Comparison of ENCODE assay signal across 8 mouse cellular contexts in genomic region chr5:123508921-123509320, GRCm38 (mm10). TPM values are rescaled to one million over a fixed set of nuclear protein-coding genes. Genes with fewer than 3 reads are reported as not detected.
DNase-seq lines count a peak whose midpoint lies in the region; ATAC-seq lines count a peak whose summit lies in the region.

No protein-coding gene starts in this region.

- peaks cover 52% of the 10 kb centered on the region for H3K27me3 ChIP-seq in kidney, embryonic 15.5 days

- peak overlapping the region; percentile 41; the same call in 1 of the 2 replicates for H3K9ac ChIP-seq in kidney, embryonic 15.5 days

- peak overlapping the region; percentile 92 for H3K4me2 ChIP-seq in kidney, embryonic 15.5 days

- H3K36me3 ChIP-seq in kidney, embryonic 15.5 days, result peaks cover 13% of the 10 kb centered on the region; the same call in 1 of the 2 replicates

- DNase-seq in kidney, postnatal 14 days, result no peak
- DNase-seq in embryo, embryonic 10.5 days (ENCODE audit: low spot score), result peak; percentile 39
- peak; percentile 38 for DNase-seq in induced T-regulatory cell, adult 2 months (ENCODE audit: low read depth)
- peak; percentile 26 for DNase-seq in naive thymus-derived CD4-positive, alpha-beta T cell, adult 2 months (ENCODE audit: low read depth)
- no peak for DNase-seq in urinary bladder, postnatal 36 days (ENCODE audit: low spot score in 2 of 2)
- DNase-seq in cerebellum, postnatal 4 days (ENCODE audit: low spot score in 2 of 2), result no peak
- DNase-seq in spleen, postnatal 10 days (ENCODE audit: low spot score in 2 of 2), result no peak

- peaks cover 14% of the 10 kb centered on the region for H3K4me1 ChIP-seq in kidney, embryonic 15.5 days

- peak overlapping the region; percentile 67 for H3K4me3 ChIP-seq in kidney, embryonic 15.5 days (replicated peaks)

- ATAC-seq in kidney, embryonic 15.5 days (replicated peaks; ENCODE audit: low FRiP score), result no peak

- no peaks in the 10 kb centered on the region for H3K9me3 ChIP-seq in kidney, embryonic 15.5 days (replicated peaks)

- WGBS in kidney, embryonic 15.5 days, result 8% methylated on average over 12 of the region's 12 CpGs

- H3K27ac ChIP-seq in kidney, embryonic 15.5 days, result no peak overlapping the region

RNA-seq across cellular contexts. Expression of gene B3gnt4, which starts 1.3 kb away (rescaled TPM):
- polyA plus RNA-seq in kidney, embryonic 15.5 days (2015; fragmentation: Nextera tagmentation; extraction: Ambion mirVana), result 0.22 TPM in 1 of 2 replicates, not detected in the other

RNA-seq across cellular contexts. Expression of gene Diablo, which starts 15.1 kb away (rescaled TPM):
- polyA plus RNA-seq in kidney, embryonic 15.5 days (2015; fragmentation: Nextera tagmentation; extraction: Ambion mirVana), result 114 and 121 TPM in 2 replicates

RNA-seq across cellular contexts. Expression of gene Gm49027, which starts 16.4 kb away (rescaled TPM):
- 1.2 and 2.6 TPM in 2 replicates for polyA plus RNA-seq in kidney, embryonic 15.5 days (2015; fragmentation: Nextera tagmentation; extraction: Ambion mirVana)

RNA-seq across cellular contexts. Expression of gene Il31, which starts 19.6 kb away (rescaled TPM):
- polyA plus RNA-seq in kidney, embryonic 15.5 days (2015; fragmentation: Nextera tagmentation; extraction: Ambion mirVana), result not detected in 2 replicates

RNA-seq across cellular contexts. Expression of gene Lrrc43, which starts 19.8 kb away (rescaled TPM):
- polyA plus RNA-seq in kidney, embryonic 15.5 days (2015; fragmentation: Nextera tagmentation; extraction: Ambion mirVana), result not detected in 2 replicates

Comparison
In these comparisons a context has a peak if more than half of its experiments do, and no peak if none do; other contexts are left out.
1. DNase-seq: peak in embryo, embryonic 10.5 days (single experiment), induced T-regulatory cell, adult 2 months (single experiment) and naive thymus-derived CD4-positive, alpha-beta T cell, adult 2 months (single experiment); none in kidney, postnatal 14 days (single experiment), urinary bladder, postnatal 36 days (0 of 2), cerebellum, postnatal 4 days (0 of 2) and spleen, postnatal 10 days (0 of 2).